Comparison of ENCODE assay signal across 8 mouse cellular contexts in genomic region chr4:98107936-98108675, GRCm38 (mm10).
DNase-seq lines count a peak whose midpoint lies in the region; ATAC-seq and TF ChIP-seq lines count a peak whose summit lies in the region.

No protein-coding gene starts in this region.

- no peak overlapping the region for H3K4me2 ChIP-seq in heart, embryonic 11.5 days
- no peak overlapping the region for H3K4me2 ChIP-seq in heart, postnatal 0 days (ENCODE audit: low read depth, low read length)
- H3K4me2 ChIP-seq in midbrain, embryonic 13.5 days (replicated peaks): peak overlapping the region; percentile 28

- H3K4me3 ChIP-seq in heart, embryonic 11.5 days (ENCODE audit: low read depth, low read length): no peak overlapping the region
- no peak overlapping the region for H3K4me3 ChIP-seq in brown adipose tissue, adult 24 weeks (ENCODE audit: insufficient read depth, low read depth, low read length)
- H3K4me3 ChIP-seq in heart, postnatal 0 days (ENCODE audit: low read depth, low read length): no peak overlapping the region
- no peak overlapping the region for H3K4me3 ChIP-seq in midbrain, embryonic 13.5 days (replicated peaks)
- no peak overlapping the region for H3K4me3 ChIP-seq in lung, adult 2 months (replicated peaks; ENCODE audit: extremely low read depth, low read depth, low read length)

- H3K36me3 ChIP-seq in heart, embryonic 11.5 days (ENCODE audit: control insufficient read depth, insufficient read depth, low read length): no peaks in the 10 kb centered on the region; the same call in 1 of the 2 replicates
- peaks cover 8% of the 10 kb centered on the region; the same call in 1 of the 2 replicates for H3K36me3 ChIP-seq in heart, postnatal 0 days (replicated peaks; ENCODE audit: control insufficient read depth, insufficient read depth, low read length)
- no peaks in the 10 kb centered on the region for H3K36me3 ChIP-seq in midbrain, embryonic 13.5 days

- WGBS in heart, embryonic 11.5 days (ENCODE audit: insufficient replicate concordance): 33% methylated on average over 9 of the region's 9 CpGs
- WGBS in heart, postnatal 0 days: 44% methylated on average over 9 of the region's 9 CpGs
- WGBS in midbrain, embryonic 13.5 days: 6% methylated on average over 9 of the region's 9 CpGs
- 35% methylated on average over 9 of the region's 9 CpGs for WGBS in lung, adult 2 months

- no peak for DNase-seq in heart, postnatal 25 days (ENCODE audit: low spot score)
- DNase-seq in heart, postnatal 0 days (ENCODE audit: low spot score): no peak
- no peak for DNase-seq in c-Kit-positive CD71-positive TER-119-positive erythroid progenitor cells, embryonic 14.5 days (ENCODE audit: low spot score)
- DNase-seq in frontal cortex, postnatal 25 days (ENCODE audit: low spot score in 2 of 2): no peak
- DNase-seq in lung, adult 2 months: no peak

- H3K27ac ChIP-seq in heart, embryonic 11.5 days (ENCODE audit: low read depth, low read length): peak overlapping the region; percentile 81
- H3K27ac ChIP-seq in brown adipose tissue, adult 24 weeks (replicated peaks; ENCODE audit: low read depth, low read length): peak overlapping the region; percentile 89
- H3K27ac ChIP-seq in heart, postnatal 0 days (ENCODE audit: low read depth): peak overlapping the region; percentile 59
- H3K27ac ChIP-seq in midbrain, embryonic 13.5 days: peak overlapping the region; percentile 91

- H3K4me1 ChIP-seq in heart, embryonic 11.5 days (ENCODE audit: control insufficient read depth, insufficient read depth, low read length): peaks cover 33% of the 10 kb centered on the region
- H3K4me1 ChIP-seq in brown adipose tissue, adult 24 weeks (ENCODE audit: control insufficient read depth, insufficient read depth, insufficient read length, low read length): peaks cover 35% of the 10 kb centered on the region
- H3K4me1 ChIP-seq in heart, postnatal 0 days (ENCODE audit: control insufficient read depth, insufficient read depth): peaks cover 31% of the 10 kb centered on the region
- peaks cover 63% of the 10 kb centered on the region for H3K4me1 ChIP-seq in midbrain, embryonic 13.5 days (replicated peaks)
- peaks cover 16% of the 10 kb centered on the region for H3K4me1 ChIP-seq in lung, adult 2 months (ENCODE audit: control insufficient read depth, insufficient read depth, low read length)

- ATAC-seq in heart, embryonic 11.5 days (replicated peaks; ENCODE audit: insufficient number of reproducible peaks, low FRiP score, low TSS enrichment): no peak
- no peak for ATAC-seq in heart, postnatal 0 days (ENCODE audit: insufficient read depth, low read depth)
- no peak; the same call in 1 of the 2 replicates for ATAC-seq in midbrain, embryonic 13.5 days

- no peak for TF ChIP-seq CTCF in heart, postnatal 0 days (IDR thresholded peaks at IDR 0.05; ENCODE audit: low read depth)
- TF ChIP-seq CTCF in lung, adult 2 months (IDR thresholded peaks at IDR 0.05; ENCODE audit: insufficient read depth, low read length): no peak

- TF ChIP-seq POLR2A in lung, adult 2 months (IDR thresholded peaks at IDR 0.05; ENCODE audit: borderline replicate concordance, extremely low read depth, low read depth, low read length): no peak

- no peak overlapping the region for H3K9ac ChIP-seq in heart, embryonic 11.5 days (ENCODE audit: low read depth, low read length)
- no peak overlapping the region for H3K9ac ChIP-seq in heart, postnatal 0 days (replicated peaks; ENCODE audit: low read depth, low read length)
- H3K9ac ChIP-seq in midbrain, embryonic 13.5 days (replicated peaks): no peak overlapping the region

- H3K27me3 ChIP-seq in heart, embryonic 11.5 days (ENCODE audit: control insufficient read depth, insufficient read depth, low read length): no peaks in the 10 kb centered on the region
- no peaks in the 10 kb centered on the region for H3K27me3 ChIP-seq in heart, postnatal 0 days (ENCODE audit: control insufficient read depth, insufficient read depth, low read length)
- peaks cover 5% of the 10 kb centered on the region; the same call in 1 of the 2 replicates for H3K27me3 ChIP-seq in midbrain, embryonic 13.5 days

- intact Hi-C loops in heart, postnatal 25 days (cut with DNase I): loop anchor here (2.0 to 5.0 kb wide), 6 partner anchors 17 to 329 kb away; partner anchors contain the start of gene E130114P18Rik

- TF ChIP-seq EP300 in heart, postnatal 0 days (IDR thresholded peaks at IDR 0.05; ENCODE audit: low read depth): no peak

- no peaks in the 10 kb centered on the region for H3K9me3 ChIP-seq in heart, embryonic 11.5 days (replicated peaks; ENCODE audit: control insufficient read depth, low read length)
- H3K9me3 ChIP-seq in heart, postnatal 0 days (replicated peaks; ENCODE audit: control insufficient read depth, low read length): no peaks in the 10 kb centered on the region
- H3K9me3 ChIP-seq in midbrain, embryonic 13.5 days: no peaks in the 10 kb centered on the region
